ENCODE assay signal across 9 mouse cellular contexts in the genomic region with DNA sequence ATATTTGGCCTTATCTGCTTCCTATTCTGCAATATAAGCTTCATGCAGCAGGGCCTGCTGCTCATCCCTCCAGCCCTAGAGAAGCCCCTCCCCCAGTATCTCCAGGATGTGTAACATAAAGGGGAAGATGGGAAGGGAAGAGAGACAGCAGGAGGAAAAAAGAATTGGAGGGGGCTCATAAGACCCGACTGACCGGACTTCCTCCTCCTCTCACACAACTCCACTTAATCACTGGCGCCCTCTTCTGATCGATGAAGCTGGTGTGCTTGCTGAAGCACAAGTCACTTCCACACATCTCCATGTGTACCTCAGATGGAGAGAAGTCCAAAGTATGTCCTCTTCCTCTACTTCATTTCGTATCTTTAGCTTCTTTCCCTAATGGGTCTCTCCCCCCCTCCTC.
DNase-seq lines count a peak whose midpoint lies in the region; ATAC-seq and TF ChIP-seq lines count a peak whose summit lies in the region.
"Had no signal": no experiment of that assay in that cellular context is flagged by ENCODE, and none has a peak within 500 bp of the region (broad histone marks: within the 10 kb centered on the region; RNA-seq: fewer than 3 reads in every experiment).

No protein-coding gene starts in this region.

- TF ChIP-seq CTCF in gastrocnemius, adult 2 months (IDR thresholded peaks at IDR 0.05), result peak; percentile 47
- TF ChIP-seq CTCF in liver, embryonic 14.5 days (IDR thresholded peaks at IDR 0.05; ENCODE audit: low read depth), result peak; percentile 13; the same call in 1 of the 2 replicates
- peak; percentile 21; the same call in 1 of the 2 replicates for TF ChIP-seq CTCF in small intestine, adult 2 months (IDR thresholded peaks at IDR 0.05; ENCODE audit: extremely low read depth, insufficient read length, insufficient replicate concordance, low read depth, low read length)

- intact Hi-C loops in gastrocnemius, adult 2 months (cut with DNase I), result loop anchor here (5.0 kb wide), 1 partner anchor 90 kb away; no protein-coding TSS in a partner anchor

- H3K9ac ChIP-seq in forebrain, embryonic 14.5 days (ENCODE audit: low read length), result no peak overlapping the region
- H3K9ac ChIP-seq in liver, embryonic 14.5 days (replicated peaks), result no peak overlapping the region
- no peak overlapping the region for H3K9ac ChIP-seq in intestine, embryonic 16.5 days (ENCODE audit: low read depth, low read length)

- TF ChIP-seq EP300 in liver, embryonic 14.5 days (IDR thresholded peaks at IDR 0.05; ENCODE audit: low read depth), result no peak

- H3K27ac ChIP-seq in gastrocnemius, adult 2 months, result no peak overlapping the region
- H3K27ac ChIP-seq in forebrain, embryonic 14.5 days (ENCODE audit: low read depth, low read length), result no peak overlapping the region
- H3K27ac ChIP-seq in liver, embryonic 14.5 days, result no peak overlapping the region
- no peak overlapping the region for H3K27ac ChIP-seq in small intestine, adult 2 months (ENCODE audit: insufficient read depth, low read depth, low read length)
- H3K27ac ChIP-seq in intestine, embryonic 16.5 days (ENCODE audit: low read length), result no peak overlapping the region

- no peak overlapping the region for H3K4me2 ChIP-seq in forebrain, embryonic 14.5 days (ENCODE audit: low read length)
- H3K4me2 ChIP-seq in liver, embryonic 14.5 days (ENCODE audit: low read depth), result no peak overlapping the region
- H3K4me2 ChIP-seq in intestine, embryonic 16.5 days (ENCODE audit: low read depth, low read length), result no peak overlapping the region

- no peak overlapping the region for H3K4me3 ChIP-seq in gastrocnemius, adult 2 months
- no peak overlapping the region for H3K4me3 ChIP-seq in forebrain, embryonic 14.5 days (ENCODE audit: low read depth, low read length)
- H3K4me3 ChIP-seq in liver, embryonic 14.5 days (ENCODE audit: insufficient read depth in 1 of 2, low read depth in 2 of 2, low read length in 2 of 2), result no peak overlapping the region
- H3K4me3 ChIP-seq in small intestine, adult 2 months (ENCODE audit: low read depth, low read length), result no peak overlapping the region
- no peak overlapping the region for H3K4me3 ChIP-seq in intestine, embryonic 16.5 days (ENCODE audit: low read length)
- H3K4me3 ChIP-seq: megakaryocyte, embryonic 14.5 days had no signal

- no peaks in the 10 kb centered on the region for H3K4me1 ChIP-seq in forebrain, embryonic 14.5 days (ENCODE audit: control insufficient read depth, insufficient read depth, low read length)
- no peaks in the 10 kb centered on the region for H3K4me1 ChIP-seq in liver, embryonic 14.5 days (replicated peaks; ENCODE audit: control insufficient read depth in 2 of 2, insufficient read depth in 2 of 2, low read length in 1 of 2)
- no peaks in the 10 kb centered on the region for H3K4me1 ChIP-seq in small intestine, adult 2 months (ENCODE audit: control insufficient read depth, insufficient read depth, insufficient read length, low read length)
- H3K4me1 ChIP-seq in intestine, embryonic 16.5 days (ENCODE audit: control insufficient read depth, insufficient read depth, low read length), result no peaks in the 10 kb centered on the region
- H3K4me1 ChIP-seq: megakaryocyte, embryonic 14.5 days had no signal

- H3K36me3 ChIP-seq in forebrain, embryonic 14.5 days (ENCODE audit: control insufficient read depth, insufficient read depth, low read length), result no peaks in the 10 kb centered on the region
- H3K36me3 ChIP-seq in liver, embryonic 14.5 days (replicated peaks; ENCODE audit: control insufficient read depth, insufficient read depth, low read depth), result no peaks in the 10 kb centered on the region
- no peaks in the 10 kb centered on the region for H3K36me3 ChIP-seq in small intestine, adult 2 months (ENCODE audit: control insufficient read depth, insufficient read depth, low read length)
- no peaks in the 10 kb centered on the region for H3K36me3 ChIP-seq in intestine, embryonic 16.5 days (ENCODE audit: control insufficient read depth, insufficient read depth, low read length)

- no peaks in the 10 kb centered on the region for H3K9me3 ChIP-seq in forebrain, embryonic 14.5 days (replicated peaks; ENCODE audit: control insufficient read depth, low read length)
- H3K9me3 ChIP-seq in liver, embryonic 14.5 days (ENCODE audit: control insufficient read depth, low read length), result no peaks in the 10 kb centered on the region
- H3K9me3 ChIP-seq in intestine, embryonic 16.5 days (ENCODE audit: control insufficient read depth, low read length), result no peaks in the 10 kb centered on the region

- peak; percentile 22 for DNase-seq in gastrocnemius, adult 2 months
- no peak for DNase-seq in gastrocnemius, postnatal 25 days
- DNase-seq in 3T3-L1 (ENCODE audit: low read depth, low spot score), result peak; percentile 20
- peak; percentile 15 for DNase-seq in adrenal gland, postnatal 25 days
- peak; percentile 79 for DNase-seq in forebrain, embryonic 14.5 days (ENCODE audit: low spot score)
- DNase-seq in liver, embryonic 14.5 days (ENCODE audit: low read depth in 3 of 3, low spot score in 3 of 3), result no peak

- no peak for TF ChIP-seq POLR2A in small intestine, adult 2 months (IDR thresholded peaks at IDR 0.05; ENCODE audit: low read depth, low read length)

- 3% methylated on average over 5 of the region's 5 CpGs for WGBS in forebrain, embryonic 14.5 days
- 8% methylated on average over 5 of the region's 5 CpGs for WGBS in liver, embryonic 14.5 days (ENCODE audit: insufficient replicate concordance)
- 12% methylated on average over 5 of the region's 5 CpGs for WGBS in small intestine, adult 2 months
- WGBS in intestine, embryonic 16.5 days, result 10% methylated on average over 5 of the region's 5 CpGs

- no peaks in the 10 kb centered on the region for H3K27me3 ChIP-seq in forebrain, embryonic 14.5 days (replicated peaks; ENCODE audit: control insufficient read depth, insufficient read depth, low read length)
- H3K27me3 ChIP-seq in liver, embryonic 14.5 days (ENCODE audit: control insufficient read depth, insufficient read depth, low read length), result no peaks in the 10 kb centered on the region
- no peaks in the 10 kb centered on the region for H3K27me3 ChIP-seq in small intestine, adult 2 months (ENCODE audit: control insufficient read depth, insufficient read depth, low read length)
- H3K27me3 ChIP-seq in intestine, embryonic 16.5 days (replicated peaks; ENCODE audit: control insufficient read depth, insufficient read depth, low read length), result no peaks in the 10 kb centered on the region
- H3K27me3 ChIP-seq: megakaryocyte, embryonic 14.5 days had no signal

- ATAC-seq in forebrain, embryonic 14.5 days, result no peak
- ATAC-seq in liver, embryonic 14.5 days (ENCODE audit: insufficient read depth), result no peak
- ATAC-seq in intestine, embryonic 16.5 days, result no peak

Comparison
In these comparisons a context has a peak if more than half of its experiments do, and no peak if none do; other contexts are left out.
1. DNase-seq: peak in gastrocnemius, adult 2 months (single experiment), 3T3-L1 (single experiment), adrenal gland, postnatal 25 days (single experiment) and forebrain, embryonic 14.5 days (single experiment); none in gastrocnemius, postnatal 25 days (single experiment) and liver, embryonic 14.5 days (0 of 3).
2. Peak in every context shown above with its lines, with median percentiles within 50 percentile points of each other: CTCF ChIP-seq.